Mouse (Mus musculus) natural killer cell, adult 2 months (primary cell): ENCODE data around the gene Etl4.

Source experiments
- DNase-seq, 2 experiments: peaks; one replicate each; pipeline ENCODE4 v3.0.0; 2022; ENCODE audit warnings: low spot score in 2 of 2

Etl4 gene

DNA sequence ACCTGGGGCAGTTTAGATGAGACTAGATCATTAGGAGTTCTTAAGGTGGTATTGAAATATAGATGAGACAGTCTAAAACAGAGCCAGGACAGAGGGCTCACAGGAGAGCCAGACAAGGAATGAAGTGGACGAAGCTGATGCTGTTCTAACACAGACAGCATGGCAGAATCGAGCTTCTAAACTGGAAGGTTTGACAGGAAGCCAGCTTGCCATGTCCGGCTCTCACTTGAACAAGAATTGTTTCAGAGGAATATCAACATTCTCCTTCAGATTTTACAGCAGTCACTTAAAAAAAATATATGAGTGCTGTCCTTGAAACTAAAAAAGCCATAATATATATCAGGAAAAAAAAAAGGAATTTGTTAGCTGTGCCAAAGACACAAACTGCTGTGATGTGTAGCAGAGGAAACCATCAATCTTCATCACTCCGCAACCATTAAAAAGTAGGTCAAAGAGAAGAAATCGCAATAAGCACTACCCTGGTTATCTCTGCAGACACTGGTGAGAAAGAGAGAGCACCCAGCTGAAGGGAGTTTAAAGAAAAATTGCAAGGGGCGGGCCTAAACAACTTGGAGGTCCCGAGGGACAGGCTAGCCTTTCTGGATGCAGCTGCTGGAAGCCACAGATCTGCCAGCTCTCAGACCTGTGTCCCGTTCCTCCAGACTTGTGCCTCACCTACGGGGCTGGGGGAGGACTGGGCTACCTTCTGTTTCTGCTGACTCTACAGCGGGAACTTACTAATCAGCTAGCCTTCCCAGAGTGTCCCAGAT, 534.3 kb downstream of the Etl4 start:
- no peak for DNase-seq

DNA sequence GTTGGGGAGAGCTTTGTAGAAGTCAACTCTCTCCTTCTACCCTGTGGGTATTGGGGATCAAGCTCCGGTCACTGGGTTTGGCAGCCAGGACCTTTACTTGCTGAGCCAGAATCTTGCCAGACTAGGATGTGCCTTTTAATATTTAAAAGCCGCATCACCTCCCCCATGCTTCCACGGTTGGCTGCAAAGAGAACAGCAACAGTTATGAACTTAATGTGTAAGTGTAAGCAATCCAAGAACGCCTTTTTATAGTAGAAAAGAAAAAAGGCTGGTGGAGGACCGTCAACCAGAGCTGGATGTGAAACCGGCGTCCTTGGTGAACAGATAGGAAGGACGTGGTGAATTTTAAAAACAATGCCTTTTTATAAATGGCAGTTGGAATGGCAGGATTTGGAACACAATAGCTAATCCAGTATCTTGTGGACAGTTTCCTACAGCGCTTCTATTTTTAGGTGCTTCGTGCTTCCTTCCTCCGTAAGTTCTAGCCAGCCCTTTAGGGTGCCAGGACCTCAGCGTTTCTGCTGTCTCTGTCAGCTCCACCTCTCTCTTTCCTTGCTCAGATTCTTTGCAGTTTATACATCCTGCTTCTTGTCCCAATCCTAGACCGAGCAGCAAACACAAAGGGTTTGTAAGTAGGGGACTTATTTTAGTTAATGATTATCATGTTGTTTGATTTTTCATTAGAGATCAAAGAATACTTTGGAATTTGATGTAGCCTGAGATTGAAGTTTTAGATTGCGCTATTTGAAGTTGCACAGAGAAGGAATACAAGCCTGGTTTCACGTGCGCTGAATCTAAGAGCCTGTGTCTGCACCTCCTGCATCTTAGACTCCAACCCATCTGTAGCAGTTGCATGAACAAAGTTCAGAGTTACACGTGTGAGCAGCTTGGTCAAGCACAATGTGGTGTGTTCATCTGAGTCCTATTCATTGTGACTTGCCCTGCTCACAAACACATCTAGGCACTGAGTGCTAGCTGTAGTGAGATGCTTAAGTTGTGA, 535.9 kb downstream of the Etl4 start:
- DNase-seq: no peak

DNA sequence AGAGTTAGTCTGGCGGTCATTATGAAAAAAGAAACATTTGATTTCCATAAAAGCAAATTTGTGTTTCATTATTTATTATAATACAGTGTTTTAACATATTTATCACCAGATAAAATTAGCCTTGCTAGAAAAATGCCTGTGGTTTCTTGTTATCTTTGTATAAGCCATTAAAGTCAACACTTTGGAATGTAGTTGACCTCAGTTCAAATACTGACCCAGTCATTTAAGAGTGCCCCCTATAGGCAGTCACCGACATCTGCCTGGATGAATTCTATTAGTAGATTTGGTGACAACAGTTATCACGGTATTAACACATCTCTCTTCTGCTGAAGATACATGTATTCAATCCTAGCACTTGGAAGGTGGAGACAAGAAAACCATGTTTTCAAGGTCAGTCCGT, 536.6 kb downstream of the Etl4 start:
- no peak for DNase-seq

GRCm38 (mm10) chr2:20450945-20451344, 541.4 kb downstream of the Etl4 start:
- no peak for DNase-seq

- no peak for DNase-seq
Measured at GRCm38 (mm10) chr2:20453506-20454206, 544.1 kb downstream of the Etl4 start.

DNA sequence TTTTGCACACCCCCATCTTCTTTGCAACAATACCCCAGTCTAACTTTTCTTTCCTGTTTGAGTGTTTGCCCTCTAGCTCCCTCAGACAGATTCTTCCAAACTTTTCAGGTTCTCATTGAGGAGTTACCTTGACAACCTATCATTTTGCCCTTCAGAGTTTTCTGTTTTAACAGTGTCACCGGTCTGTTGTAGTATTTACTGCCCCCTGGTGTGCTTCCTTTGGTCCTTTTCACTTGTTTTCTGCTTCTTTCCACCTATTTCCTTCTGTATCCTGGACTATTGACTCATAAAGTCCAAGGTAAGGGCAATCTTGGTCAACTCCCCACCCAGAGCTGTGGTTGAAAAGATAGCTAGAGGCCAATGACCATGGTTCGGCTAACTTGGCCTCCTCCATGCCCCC, 569.6 kb downstream of the Etl4 start:
- no peak for DNase-seq

- no peak for DNase-seq
Measured at GRCm38 (mm10) chr2:20486137-20486788, 576.7 kb downstream of the Etl4 start.

GRCm38 (mm10) chr2:20489090-20489489, 579.5 kb downstream of the Etl4 start:
- no peak for DNase-seq

DNA sequence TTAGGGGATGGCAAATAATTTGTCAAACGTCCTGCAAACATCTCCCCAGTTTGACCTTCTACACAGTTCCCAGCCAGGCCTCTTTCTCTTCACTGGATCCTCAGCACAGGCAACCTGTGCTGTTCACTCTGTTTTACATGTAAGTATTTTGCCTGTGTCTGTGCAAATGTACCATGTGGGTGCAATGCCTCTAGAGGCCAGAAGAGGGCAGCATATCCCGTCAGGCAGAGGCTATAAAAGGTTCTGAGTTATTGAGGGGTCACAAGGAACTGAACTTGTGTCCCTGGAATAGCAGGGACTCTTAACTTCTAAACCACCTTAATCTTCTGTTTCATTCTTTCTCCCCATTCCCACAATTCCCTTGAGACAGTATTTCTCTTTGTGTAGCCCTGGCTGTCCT, 582.5 kb downstream of the Etl4 start:
- no peak for DNase-seq

- DNase-seq: no peak
Measured at GRCm38 (mm10) chr2:20493806-20494205, 584.2 kb downstream of the Etl4 start.

- DNase-seq: no peak
Measured at GRCm38 (mm10) chr2:20494666-20495065, 585.1 kb downstream of the Etl4 start.

DNA sequence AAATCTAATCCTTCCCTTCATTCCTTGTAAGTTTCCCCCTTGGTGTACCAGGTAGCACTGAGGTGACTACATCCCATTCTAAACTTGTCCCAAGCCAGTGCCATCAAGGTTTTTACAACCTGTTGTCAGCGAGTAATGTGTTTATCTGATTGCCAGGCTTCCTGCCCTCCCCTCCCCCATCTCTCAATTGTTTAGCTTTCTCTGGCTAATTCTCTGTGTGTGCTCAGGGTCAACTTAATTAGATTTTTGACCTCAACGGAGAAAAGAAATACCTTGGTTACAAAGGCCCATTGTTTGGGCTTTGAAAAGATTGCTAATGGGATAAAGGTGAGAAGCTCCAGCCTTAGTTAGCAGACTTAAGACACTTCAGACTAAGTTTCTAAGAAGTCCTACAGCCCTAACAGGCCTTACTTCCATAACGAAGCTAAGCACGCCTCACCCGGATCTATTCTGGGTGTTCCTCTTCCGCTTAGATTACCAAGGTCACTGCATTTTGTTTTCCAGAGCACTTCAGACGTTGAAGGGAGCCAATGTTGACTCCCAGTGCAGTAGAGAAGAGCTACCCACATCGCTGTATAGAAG, 586.7 kb downstream of the Etl4 start:
- no peak for DNase-seq

DNA sequence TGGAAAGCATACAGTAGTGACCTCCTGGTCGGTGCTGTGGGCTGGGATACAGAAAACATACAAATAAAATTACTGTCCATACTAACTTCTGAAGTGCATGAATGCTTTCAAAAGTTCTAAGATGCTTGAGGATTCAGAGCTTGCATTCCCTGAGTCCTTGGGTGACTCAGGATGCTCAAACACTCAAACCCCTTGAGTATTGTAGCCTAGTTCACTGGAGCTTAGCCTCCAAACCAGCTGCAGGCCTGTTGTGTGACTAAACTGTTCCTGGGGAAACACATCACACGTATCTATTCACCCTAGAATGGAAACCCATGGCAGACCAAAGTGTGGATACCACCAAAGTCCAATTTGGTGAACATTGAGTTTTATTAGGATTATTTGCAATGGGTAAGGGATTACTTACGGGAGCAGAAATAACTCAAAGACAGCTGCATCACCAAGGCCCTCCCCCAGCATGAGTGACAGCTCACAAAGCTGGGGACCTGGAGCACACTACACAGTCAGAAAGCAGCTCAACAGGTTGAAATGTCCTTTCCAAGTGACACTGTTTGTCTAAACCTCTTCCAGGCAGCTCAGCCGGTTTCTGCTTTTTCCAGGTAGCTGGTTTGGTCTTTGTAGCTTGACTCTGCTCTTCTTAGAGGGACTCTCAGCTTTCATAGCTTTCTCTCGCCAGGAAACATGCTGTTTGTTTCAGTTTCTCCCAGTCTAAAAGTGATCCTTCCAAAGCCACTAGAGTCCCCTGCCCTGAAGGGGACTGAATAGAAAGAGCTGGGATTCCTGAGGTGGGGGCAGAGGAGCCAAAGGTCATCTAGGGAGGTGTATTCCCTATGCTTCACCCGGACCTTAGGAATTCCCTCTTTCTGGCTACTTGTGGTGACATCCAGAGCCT, 598.5 kb downstream of the Etl4 start:
- DNase-seq: no peak

GRCm38 (mm10) chr2:20508724-20509052, 599.1 kb downstream of the Etl4 start:
- DNase-seq: no peak

GRCm38 (mm10) chr2:20510061-20510460, 600.5 kb downstream of the Etl4 start:
- DNase-seq: no peak

- DNase-seq: no peak
Measured at GRCm38 (mm10) chr2:20516270-20516865, 606.8 kb downstream of the Etl4 start.

DNA sequence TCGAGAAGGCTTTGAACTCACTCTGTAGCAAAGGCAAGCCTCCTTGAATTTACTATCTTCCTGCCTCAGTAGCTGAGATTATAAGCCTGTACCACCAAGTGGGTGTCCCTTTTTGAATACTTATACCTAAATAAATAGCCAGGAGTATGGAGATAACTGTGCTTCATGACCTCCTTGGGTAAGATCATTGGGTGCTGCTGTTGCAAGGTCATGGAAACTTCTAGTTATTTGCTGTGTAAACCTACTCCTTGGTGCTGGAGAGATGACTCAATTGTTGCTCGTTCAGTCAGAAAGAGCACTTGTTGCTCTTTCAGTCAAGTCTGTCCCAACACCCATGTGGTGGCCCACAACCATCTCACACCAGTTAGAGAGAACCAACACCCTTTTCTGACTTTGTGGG, 608.3 kb downstream of the Etl4 start:
- DNase-seq: no peak

DNA sequence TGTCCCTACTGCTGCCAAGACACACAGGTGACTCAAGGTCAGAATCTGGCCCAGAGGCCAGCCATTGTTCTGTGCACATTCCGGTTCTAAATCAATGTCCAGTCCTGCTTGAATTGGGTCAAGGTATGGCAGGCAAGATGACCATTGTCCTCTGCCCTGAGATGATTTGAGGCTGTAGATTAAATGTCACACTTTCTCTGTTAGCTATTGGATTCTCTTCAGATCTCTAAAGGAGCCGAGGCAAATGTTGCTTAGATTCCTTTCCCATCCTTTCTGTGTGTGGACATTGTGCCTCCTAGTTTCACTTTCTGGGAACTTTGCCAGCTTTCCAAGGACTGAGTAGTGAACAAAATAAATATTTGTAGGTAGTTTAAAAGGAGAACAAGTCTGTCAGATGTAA, 608.9 kb downstream of the Etl4 start:
- DNase-seq: no peak

DNA sequence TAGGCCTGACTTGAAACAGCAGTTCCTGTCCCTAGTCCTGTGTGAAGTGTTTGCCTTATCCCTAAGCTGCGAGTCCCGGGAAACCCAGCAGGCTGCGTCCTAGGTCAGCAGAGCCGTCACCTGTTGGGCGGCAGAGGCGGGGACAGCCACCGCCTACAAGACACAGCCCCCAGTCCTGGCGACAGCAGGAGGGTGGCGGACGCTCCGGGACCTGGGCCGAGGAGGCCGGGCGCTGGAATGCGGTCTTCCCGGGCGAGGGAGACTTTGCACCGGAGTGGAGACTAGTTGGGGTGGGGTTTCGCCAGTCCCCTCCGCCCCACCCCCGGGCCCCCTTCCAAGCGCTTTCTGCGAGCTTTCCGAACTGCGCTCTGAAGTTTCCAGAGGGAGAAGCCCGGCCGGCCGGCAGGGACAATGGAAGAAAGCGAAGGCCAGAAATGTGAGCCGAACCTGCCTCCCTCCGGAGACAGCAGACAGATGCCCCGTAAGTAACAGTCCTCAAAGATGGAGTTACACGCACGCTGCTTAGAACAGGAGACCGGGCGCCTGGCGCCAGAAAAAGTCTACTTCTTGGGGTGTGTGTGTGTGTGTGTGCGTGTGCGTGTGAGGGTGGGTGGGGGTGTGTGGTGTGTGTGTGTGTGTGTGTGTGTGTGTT, 610.0 kb downstream of the Etl4 start:
- no peak for DNase-seq

DNA sequence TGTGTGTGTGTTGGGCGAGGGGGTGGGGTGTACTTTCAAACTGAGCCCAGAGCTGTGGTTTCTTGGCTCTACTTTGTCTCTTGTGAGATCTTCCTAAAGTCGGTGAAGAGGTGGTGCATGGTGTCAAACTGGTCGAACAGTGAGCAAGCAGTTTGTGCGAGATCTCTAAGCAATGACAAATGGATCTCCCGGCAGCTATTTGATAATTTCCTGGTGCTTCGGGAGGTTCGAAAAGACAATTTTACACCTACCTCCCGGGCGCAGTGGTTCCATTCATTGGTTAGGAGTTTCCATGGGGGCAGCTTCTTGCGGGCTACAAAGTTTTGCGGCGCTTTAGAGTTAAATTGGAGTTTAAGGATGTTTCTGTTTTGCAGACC, 610.5 kb downstream of the Etl4 start:
- no peak for DNase-seq
